Mouse (Mus musculus): ENCODE results near the gene Gstt2.

DNA sequence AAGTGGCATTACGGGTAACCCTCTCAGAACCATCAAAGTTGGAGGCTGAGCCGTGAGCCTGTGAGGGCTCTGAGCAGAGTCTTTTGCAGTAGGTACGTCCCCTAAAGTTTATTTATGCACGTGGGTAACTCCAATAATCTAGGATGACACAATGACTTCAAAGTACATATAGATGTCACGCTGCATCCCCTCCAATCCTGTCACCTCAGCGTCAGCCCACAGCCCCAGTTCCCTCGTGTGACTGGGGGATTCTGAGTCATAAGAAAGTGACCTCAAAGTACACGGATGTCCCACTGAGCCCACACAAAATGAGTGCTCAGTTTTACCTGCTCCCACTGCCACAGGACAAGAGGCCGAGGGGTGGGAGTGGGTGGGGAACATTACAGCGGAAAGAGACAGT lies 1.9 kb upstream of the Gstt2 start:
- TF ChIP-seq CTCF (IDR thresholded peaks at IDR 0.05; ENCODE audit: low read depth) (no peak), EP300 (IDR thresholded peaks at IDR 0.05; ENCODE audit: low read depth) (no peak)

All from liver, embryonic 14.5 days (tissue).